Mouse (Mus musculus) olfactory bulb, adult 2 months (tissue): Measurements from ENCODE around the gene Ndufv3. TPM values are rescaled to one million over a fixed set of nuclear protein-coding genes. Genes with fewer than 3 reads are reported as not detected.

Experiments
- H3K27ac ChIP-seq: fragments of 200-500 bp; 2 replicates; pipeline ENCODE4 v1.5.1; 2012; ENCODE audit warnings: low read depth, low read length; ENCODE audit not compliant: insufficient read depth
- H3K4me1 ChIP-seq: fragments of 200-500 bp; 2 replicates; pipeline ENCODE4 v1.6.1; 2012; ENCODE audit warnings: low read length; ENCODE audit not compliant: control insufficient read depth, insufficient read depth
- H3K4me3 ChIP-seq: fragments of 200-500 bp; 2 replicates; pipeline ENCODE4 v1.5.1; 2012; ENCODE audit warnings: mild to moderate bottlenecking, low read depth, low read length, moderate library complexity; ENCODE audit not compliant: insufficient read depth
- CTCF ChIP-seq: fragments of 200-500 bp; IDR thresholded peaks from 2 replicates; pipeline ENCODE4 v1.5.1; 2012; ENCODE audit warnings: low read depth, mild to moderate bottlenecking, low read length, moderate library complexity; ENCODE audit not compliant: insufficient read depth
- POLR2A ChIP-seq: fragments of 200-500 bp; IDR thresholded peaks from 2 replicates; pipeline ENCODE4 v1.6.1; 2012; ENCODE audit warnings: mild to moderate bottlenecking, low read depth, low read length, moderate library complexity; ENCODE audit not compliant: insufficient read depth
- WGBS: fragments of 180-500 bp; shearing (Covaris S2); methylation state at CpG from one replicate; pipeline ENCODE4 v1.1.7; 2018; 5-methylcytosine and 5-hydroxymethylcytosine counted together
- polyA plus RNA-seq: library from polyadenylated mRNA; stranded (reverse); fragments of >200 nt; gene quantifications from 2 replicates; pipeline ENCODE4 v1.2.4, GENCODE M21; 2012; ENCODE audit warnings: low replicate concordance; ENCODE audit not compliant: missing spikeins, insufficient read depth, insufficient read length

Ndufv3 gene
- polyA plus RNA-seq, 1 experiment: not detected

- H3K27ac ChIP-seq: no peak overlapping the region
- 88% methylated on average over 7 of the region's 7 CpGs for WGBS
- no peak overlapping the region for H3K4me3 ChIP-seq
- H3K4me1 ChIP-seq: peaks cover 27% of the 10 kb centered on the region
- no peak for TF ChIP-seq CTCF
- TF ChIP-seq POLR2A: no peak
Observed at GRCm38 (mm10) chr17:31506282-31506681, 13.6 kb upstream of the Ndufv3 start.

- TF ChIP-seq CTCF: no peak
- 94% methylated on average over 6 of the region's 6 CpGs for WGBS
- no peaks in the 10 kb centered on the region for H3K4me1 ChIP-seq
- no peak overlapping the region for H3K4me3 ChIP-seq
- H3K27ac ChIP-seq: no peak overlapping the region
Observed at GRCm38 (mm10) chr17:31510944-31511343, 9.0 kb upstream of the Ndufv3 start.

- Histone ChIP-seq H3K4me1 (no peaks in the 10 kb centered on the region), H3K4me3 (peak overlapping the region; percentile 95), H3K27ac (peak overlapping the region; percentile 29; the same call in 1 of the 2 replicates)
- TF ChIP-seq CTCF (no peak), POLR2A (peak; percentile 73)
- under 1% methylated on average over 56 of the region's 56 CpGs for WGBS
Observed at GRCm38 (mm10) chr17:31511792-31512495, 8.0 kb upstream of the Ndufv3 start.

GRCm38 (mm10) chr17:31512593-31512992, 7.3 kb upstream of the Ndufv3 start:
- 14% methylated on average over 6 of the region's 6 CpGs for WGBS
- peak overlapping the region; percentile 95 for H3K4me3 ChIP-seq
- H3K4me1 ChIP-seq: no peaks in the 10 kb centered on the region
- H3K27ac ChIP-seq: peak overlapping the region; percentile 27; the same call in 1 of the 2 replicates
- TF ChIP-seq POLR2A (no peak), CTCF (no peak)

- H3K27ac ChIP-seq: no peak overlapping the region
- 23% methylated on average over 1 of the region's 1 CpGs for WGBS
- H3K4me3 ChIP-seq: no peak overlapping the region
- no peak for TF ChIP-seq POLR2A
- no peak for TF ChIP-seq CTCF
- no peaks in the 10 kb centered on the region for H3K4me1 ChIP-seq
Observed at GRCm38 (mm10) chr17:31514696-31515095, 5.2 kb upstream of the Ndufv3 start.

GRCm38 (mm10) chr17:31519344-31519945, 470 bp upstream of the Ndufv3 start:
- peaks cover 11% of the 10 kb centered on the region; the same call in 1 of the 2 replicates for H3K4me1 ChIP-seq
- WGBS: 4% methylated on average over 7 of the region's 7 CpGs
- H3K27ac ChIP-seq: no peak overlapping the region
- peak overlapping the region; percentile 90 for H3K4me3 ChIP-seq
- no peak for TF ChIP-seq CTCF
- TF ChIP-seq POLR2A: no peak

GRCm38 (mm10) chr17:31520895-31521294, 980 bp downstream of the Ndufv3 start:
- Histone ChIP-seq H3K4me1 (peaks cover 11% of the 10 kb centered on the region; the same call in 1 of the 2 replicates), H3K4me3 (peak overlapping the region; percentile 19; the same call in 1 of the 2 replicates), H3K27ac (no peak overlapping the region)
- 10% methylated on average over 3 of the region's 3 CpGs for WGBS
- TF ChIP-seq CTCF: no peak
- no peak for TF ChIP-seq POLR2A

- H3K27ac ChIP-seq: no peak overlapping the region
- no peak for TF ChIP-seq CTCF
Observed at GRCm38 (mm10) chr17:31521948-31522347, 2.0 kb downstream of the Ndufv3 start.

GRCm38 (mm10) chr17:31525114-31525513, 5.2 kb downstream of the Ndufv3 start:
- WGBS: 94% methylated on average over 4 of the region's 4 CpGs
- Histone ChIP-seq H3K4me3 (no peak overlapping the region), H3K27ac (no peak overlapping the region), H3K4me1 (peaks cover 11% of the 10 kb centered on the region; the same call in 1 of the 2 replicates)
- TF ChIP-seq CTCF: no peak
- no peak for TF ChIP-seq POLR2A

More at GRCm38 (mm10) chr17:31521948-31522347, 2.0 kb downstream of the Ndufv3 start:
- H3K4me3 ChIP-seq: no peak overlapping the region
- 76% methylated on average over 6 of the region's 6 CpGs for WGBS
- peaks cover 11% of the 10 kb centered on the region; the same call in 1 of the 2 replicates for H3K4me1 ChIP-seq
